Mouse (Mus musculus) lung, adult 10 weeks (tissue): ENCODE results near the gene Apol10a. TPM values are rescaled to one million over a fixed set of nuclear protein-coding genes. Genes with fewer than 3 reads are reported as not detected.

Source experiments
- polyA plus RNA-seq: library from polyadenylated mRNA; stranded (reverse); fragments of 350-450 nt; fragmentation: Illumina TruSeq; extraction: RNeasy Lipid Tissue Mini Kit (QIAGEN cat#74804); gene quantifications from one replicate; pipeline ENCODE4 v1.2.3, GENCODE M21; 2014; ENCODE audit warnings: low read depth, low replicate concordance; ENCODE audit not compliant: insufficient read depth

Gene Apol10a
- not detected for polyA plus RNA-seq

DNA sequence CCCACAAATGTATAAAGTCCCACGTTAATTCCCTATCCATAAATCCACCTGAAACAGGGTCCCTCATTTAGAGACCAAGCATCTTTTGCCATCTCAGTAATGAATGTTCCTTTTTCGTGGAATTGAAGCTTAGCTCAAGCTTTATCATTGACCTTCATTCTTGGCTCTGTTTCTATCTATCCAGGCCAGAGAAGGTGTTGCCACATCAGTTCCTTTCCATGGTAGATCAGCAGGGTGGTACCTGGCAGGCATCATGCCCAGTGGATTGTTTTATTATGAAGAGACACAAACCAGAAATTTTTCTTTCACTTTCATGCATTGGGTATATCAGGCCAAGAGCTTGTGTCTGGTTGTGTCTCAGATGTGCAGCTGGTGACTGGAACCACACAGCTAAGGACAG, at the start of gene Apol10a:
Apol10a (plus strand) TSS at position 355 of the 400 bp plus-strand sequence.

DNA sequence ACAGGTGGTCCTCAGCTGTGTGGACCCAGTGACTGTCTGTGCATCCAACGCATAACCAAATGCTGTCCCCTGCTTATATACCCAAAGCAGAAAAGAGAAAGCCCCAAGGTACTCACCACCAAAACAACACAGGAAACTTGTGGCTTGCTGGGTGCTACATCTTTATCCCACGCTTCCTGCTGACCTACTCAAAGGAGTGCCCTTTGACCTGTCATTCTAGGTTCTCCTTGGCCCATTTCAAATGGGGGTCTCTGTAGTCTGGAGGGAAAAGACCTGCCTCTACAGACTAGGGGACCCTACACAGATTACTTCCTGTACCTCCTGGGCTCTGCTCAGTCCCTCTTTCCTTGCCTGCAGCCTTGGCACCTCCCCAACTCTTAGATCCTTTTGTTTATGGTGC, 29.5 kb upstream of the Apol10a start, which contains the start of gene Apol7b:
Apol7b (minus strand) TSS at position 101 of the 400 bp plus-strand sequence.

DNA sequence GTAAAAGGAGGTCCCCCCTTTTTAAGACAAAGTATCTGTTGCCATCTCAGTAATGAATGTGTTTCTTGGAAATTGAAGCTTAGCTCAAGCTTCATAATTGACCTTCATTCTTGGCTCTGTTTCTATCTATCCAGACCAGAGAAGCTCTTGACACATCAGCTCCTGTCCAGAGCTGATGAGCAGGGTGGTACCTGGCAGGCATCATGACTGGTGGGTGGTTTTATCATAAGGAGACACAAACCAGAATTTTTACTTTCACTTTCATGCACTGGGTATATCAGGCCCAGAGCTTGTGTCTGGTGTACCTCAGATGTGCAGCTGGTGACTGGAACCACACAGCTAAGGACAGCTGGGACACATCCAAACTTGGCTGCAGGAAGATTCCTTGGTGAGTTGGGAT, 31.1 kb downstream of the Apol10a start, which contains the start of gene Apol11a:
Apol11a (plus strand) TSS at position 306 of the 400 bp plus-strand sequence.

DNA sequence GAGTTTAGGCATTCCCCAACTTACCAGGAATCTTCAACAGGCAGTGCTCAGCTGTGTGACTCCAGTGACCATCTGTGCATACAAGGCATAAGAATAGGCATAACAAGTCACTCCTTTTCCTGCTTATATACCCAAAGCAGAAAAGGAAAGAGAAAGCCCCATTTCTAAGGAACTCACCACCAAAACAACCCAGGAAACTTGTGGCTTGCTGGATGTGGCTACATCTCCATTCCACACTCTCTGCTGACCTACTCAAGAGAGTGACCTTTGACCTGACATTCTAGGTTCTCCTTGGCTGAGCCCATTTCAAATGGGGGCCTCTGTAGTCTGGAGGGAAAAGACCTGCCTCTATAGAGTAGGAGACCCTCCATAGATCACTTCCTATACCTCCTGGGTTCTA, 56.4 kb downstream of the Apol10a start, which contains the start of gene Apol7c:
Apol7c (minus strand) TSS at position 101 of the 400 bp plus-strand sequence.

Other genes with a start within 250 kb of the Apol10a start
- gene Rbfox2, start 170.0 kb upstream of the Apol10a start, polyA plus RNA-seq, result 11.6 TPM
- gene Apol7a, start 77.9 kb upstream of the Apol10a start, polyA plus RNA-seq, result 0.37 TPM
- 3.4 TPM for gene Apol9a, start 65.9 kb upstream of the Apol10a start, polyA plus RNA-seq
- not detected for gene Apol7b, start 29.6 kb upstream of the Apol10a start, polyA plus RNA-seq
- not detected for gene Apol11a, start 31.2 kb downstream of the Apol10a start, polyA plus RNA-seq
- 1.2 TPM for gene Apol7c, start 56.3 kb downstream of the Apol10a start, polyA plus RNA-seq
- not detected for gene 1700025B11Rik, start 84.8 kb downstream of the Apol10a start, polyA plus RNA-seq
- 2.4 TPM for gene Apol10b, start 119.1 kb downstream of the Apol10a start, polyA plus RNA-seq
- not detected for gene Gm36245, start 122.2 kb downstream of the Apol10a start, polyA plus RNA-seq
- not detected for gene Apol11b, start 166.2 kb downstream of the Apol10a start, polyA plus RNA-seq
- gene Apol7e, start 221.8 kb downstream of the Apol10a start, polyA plus RNA-seq, result 1.9 TPM